Mouse (Mus musculus) right cerebral cortex, postnatal 10 days (tissue): ENCODE measurements around the gene Cdhr3.

Experiments used
- DNase-seq, 2 experiments: peaks; one replicate each; pipeline ENCODE4 v3.0.0; 2021; ENCODE audit warnings: low spot score in 2 of 2

Gene Cdhr3

DNA sequence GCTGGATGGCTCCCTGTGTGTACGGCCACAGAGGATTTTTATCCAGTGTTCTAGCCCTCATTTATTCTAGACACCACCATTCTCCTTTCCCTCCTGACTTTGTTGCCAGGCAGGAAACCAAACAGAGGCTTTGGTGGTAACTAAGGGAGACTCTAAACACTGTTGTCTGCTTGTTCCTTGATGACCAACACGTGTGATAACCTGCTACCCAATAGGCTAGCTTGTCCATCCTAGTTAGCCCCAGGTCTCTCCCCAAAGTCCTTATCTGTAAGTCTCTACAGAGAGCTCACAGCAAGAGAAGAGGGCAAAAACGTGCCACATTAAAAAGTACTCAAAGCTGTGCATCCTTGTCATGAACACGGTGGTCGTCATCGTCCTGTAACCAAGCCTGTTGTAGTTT lies at the start of gene Cdhr3:
TSS of gene Cdhr3 (minus strand) at position 101 of the 400 bp plus-strand sequence.
- no peak for DNase-seq

DNA sequence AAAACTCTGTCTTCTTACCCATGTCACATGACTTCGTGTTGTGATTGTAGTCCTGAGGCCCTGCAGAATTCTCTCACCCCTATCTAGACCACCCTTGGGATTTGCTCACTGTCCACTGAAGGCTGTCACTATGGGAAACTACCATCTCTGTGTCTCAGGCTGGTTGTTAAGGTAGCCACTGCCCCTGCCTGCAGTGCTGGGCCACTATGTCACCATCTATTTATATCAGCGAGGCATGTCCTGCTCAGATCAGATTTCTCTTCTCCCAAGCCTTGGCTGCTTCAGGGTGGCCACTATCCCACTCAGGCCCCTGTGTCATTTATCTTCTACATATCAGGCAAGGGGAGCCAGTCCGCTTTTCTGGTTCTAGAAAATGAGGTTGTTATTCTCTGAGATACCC lies 46.4 kb upstream of the Cdhr3 start:
- no peak for DNase-seq

DNA sequence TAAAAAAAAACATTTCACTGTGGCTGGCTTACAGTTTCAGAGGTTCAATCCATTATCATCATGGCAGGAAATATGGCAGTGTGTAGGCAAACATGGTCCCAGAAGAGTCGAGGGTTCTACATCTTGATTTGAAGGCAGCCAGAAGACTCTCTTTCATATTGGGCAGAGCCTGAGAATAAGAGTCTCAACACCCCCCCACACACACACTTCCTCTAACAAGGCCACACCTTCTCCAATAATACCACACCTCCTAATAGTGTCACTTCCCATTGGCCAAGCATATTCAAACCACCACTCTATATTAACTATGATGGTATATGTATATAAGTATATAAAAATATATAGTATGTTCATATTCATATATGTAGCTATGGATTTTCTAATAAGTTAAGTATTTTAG lies 45.2 kb upstream of the Cdhr3 start:
- no peak for DNase-seq

DNA sequence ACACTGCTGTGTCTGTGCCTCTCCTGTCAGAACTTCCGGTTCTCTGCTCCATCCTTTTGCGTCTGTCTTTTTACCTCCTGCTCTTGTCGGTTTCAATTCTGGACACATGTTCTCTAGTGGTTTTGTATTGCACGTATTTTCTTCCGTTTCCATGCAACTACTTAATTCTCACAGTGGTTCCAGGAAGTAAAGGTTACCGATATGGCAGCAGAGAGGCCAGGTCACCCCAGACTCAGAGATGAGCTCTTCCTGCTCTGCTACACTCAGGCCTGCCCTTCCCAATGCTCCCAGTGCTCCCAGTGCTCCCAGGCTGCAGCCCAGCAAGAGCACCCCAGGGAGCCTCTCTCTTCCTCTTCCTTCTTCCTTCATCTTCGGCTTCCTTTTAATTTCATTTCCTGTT lies 39.1 kb upstream of the Cdhr3 start:
- no peak for DNase-seq

DNA sequence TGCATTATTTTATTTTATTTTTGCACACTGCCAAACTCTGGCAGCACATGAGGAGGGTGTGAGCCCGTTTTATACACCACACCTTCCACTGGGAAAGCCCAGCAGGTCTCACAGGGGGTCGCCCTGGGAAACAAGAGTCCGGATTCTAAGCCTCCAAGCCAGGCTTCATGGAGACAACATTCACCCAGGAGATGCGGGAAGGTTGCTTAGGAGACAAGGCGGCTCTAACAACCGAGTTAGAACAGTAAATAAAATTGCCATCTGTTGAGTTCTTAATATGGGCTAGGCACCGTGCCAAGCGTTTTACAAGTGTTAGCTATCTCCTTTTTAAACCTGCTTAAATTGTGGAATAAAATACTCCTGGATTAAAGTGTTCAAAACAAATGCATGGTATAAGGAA lies 37.7 kb upstream of the Cdhr3 start:
- DNase-seq = peak; percentile 87 to 93

DNA sequence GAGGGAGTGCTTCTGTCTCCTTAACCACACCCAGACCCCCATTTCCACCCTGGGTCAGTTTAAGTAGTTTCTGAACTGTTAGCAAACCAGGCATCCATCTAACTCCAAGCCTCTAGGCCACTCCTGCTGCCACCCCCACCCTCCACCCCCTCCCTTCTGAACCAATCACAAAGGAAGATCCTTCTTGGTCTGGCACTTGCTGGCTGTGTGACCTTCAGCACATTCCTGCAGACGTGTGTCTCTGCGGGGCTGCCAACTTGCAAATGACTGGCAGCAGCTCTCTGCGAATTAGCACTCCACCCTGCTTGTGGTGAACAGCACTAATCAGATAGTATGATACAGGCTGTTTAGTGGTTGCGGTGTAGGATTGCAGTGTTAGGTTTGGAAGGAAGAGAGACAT lies 36.7 kb upstream of the Cdhr3 start:
- peak in 1 of 2 experiments; percentile 52 for DNase-seq

DNA sequence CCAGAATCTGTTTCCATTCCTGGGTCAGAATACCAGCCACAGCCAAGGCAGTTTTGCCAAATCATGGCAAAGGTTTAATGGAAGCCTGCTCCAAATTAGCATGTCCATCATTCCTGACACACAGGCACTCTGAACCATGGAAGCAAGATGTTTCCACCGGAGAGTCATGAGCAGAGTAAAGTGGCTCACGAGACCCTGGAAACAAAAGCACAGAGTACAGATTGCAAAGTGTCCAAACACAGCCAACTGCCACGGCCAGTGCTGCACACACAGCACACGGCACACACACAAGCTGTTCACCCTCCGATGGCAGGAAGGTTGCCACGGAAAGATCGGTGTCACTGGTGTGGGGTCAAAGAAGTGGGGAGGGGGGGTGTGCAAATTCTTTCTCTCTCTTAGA lies 36.0 kb upstream of the Cdhr3 start:
- DNase-seq = no peak

DNA sequence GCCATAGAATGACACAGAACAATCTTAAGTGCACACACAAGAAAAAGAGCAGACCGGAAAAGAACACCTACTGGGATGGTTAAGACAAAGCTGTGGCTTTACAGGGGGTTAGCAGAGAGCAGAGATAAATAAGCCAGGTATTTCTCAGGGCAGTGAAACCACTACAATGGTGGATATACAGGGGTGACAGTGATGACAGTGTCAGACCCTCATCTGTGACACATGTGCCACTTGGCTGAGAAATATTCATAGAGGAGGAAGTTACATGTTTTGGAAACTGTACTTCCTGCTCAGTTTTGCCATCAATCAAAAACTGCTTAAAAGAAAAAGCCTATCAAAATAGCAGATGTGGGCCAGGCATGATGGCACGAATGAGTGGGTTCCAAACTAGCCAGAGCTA lies 35.4 kb upstream of the Cdhr3 start:
- no peak for DNase-seq

DNA sequence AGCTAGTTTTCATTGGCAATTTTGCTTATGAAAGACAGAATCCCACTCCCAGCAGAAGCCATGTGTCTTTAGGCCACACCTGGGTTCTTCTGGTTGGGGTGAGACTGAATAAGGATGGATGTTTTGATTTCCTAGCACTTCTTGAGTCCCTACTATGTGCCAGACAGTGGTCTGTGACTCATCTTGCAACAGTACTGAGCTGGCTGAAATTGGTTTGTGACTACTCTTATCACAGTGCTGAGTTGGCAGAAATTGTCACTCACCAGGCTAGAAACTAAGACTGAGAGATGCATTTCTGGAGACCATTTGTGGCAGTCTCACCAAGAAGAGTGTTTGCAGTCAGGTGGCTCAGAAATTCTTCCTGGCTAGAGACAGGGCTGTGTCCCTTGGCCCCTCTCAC lies 33.6 kb upstream of the Cdhr3 start:
- no peak for DNase-seq

DNA sequence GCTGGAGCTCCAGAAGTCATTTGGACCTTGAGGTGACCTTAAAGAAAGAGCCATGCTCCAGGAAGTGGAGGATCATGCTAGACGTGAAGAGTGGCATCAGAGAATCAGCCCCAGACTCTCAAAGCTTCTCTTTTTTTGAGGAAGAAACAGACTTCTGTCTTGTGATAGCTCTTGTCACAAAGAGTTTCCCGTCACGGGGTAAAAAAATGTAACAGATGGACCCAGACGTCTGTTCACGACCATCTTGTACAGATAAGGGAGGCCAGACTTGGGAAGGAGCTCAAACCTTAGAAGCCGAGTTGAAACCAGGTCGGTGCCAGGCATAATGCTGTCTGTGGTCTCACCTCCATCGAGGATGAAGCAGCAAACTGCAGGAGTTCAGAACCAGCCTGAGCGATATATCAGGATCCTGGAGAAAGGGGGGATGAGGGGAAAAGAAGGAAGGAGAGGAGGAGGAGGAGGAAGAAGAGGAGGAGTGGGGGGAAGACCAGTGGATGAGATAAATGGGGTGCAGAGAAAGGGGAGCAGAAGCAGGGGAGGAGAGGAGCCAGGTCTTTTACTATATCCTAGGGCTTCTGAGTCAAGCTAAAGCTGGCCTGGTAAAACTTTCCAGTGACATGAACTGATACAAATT lies 33.0 kb upstream of the Cdhr3 start:
- peak in 1 of 2 experiments; percentile 62 for DNase-seq

DNA sequence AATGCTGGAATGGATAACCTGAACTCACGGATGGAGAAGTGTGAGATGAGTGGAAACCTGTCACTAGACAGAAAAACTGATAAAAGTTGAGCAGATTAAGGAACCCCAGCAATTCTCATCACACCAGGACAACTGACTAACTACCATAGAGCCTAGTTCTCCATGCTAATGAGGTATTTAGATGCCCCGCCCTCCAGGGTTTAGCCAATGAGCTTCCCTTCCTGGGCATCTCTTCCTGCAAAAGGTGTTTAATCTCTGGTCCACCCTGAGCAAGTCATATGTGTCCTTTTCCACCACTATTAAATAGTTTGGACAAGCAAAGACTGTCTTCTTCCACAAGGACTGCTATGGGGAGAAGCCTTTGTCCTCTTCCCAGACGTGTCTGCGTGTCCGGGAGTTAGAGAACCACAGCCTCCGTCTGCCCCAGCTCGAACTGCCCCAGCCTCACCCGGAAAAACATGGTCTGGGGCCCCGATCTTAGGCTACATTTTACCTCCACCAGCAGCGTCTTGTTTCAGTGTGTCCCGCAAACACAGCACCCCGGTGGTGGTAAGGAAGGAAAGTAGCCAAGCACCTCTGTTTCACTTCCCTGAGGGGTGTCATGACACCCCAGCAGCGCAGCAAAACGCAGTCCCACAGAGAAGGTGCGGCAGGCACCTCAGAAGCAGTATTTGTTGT lies 26.1 kb upstream of the Cdhr3 start:
- no peak for DNase-seq

DNA sequence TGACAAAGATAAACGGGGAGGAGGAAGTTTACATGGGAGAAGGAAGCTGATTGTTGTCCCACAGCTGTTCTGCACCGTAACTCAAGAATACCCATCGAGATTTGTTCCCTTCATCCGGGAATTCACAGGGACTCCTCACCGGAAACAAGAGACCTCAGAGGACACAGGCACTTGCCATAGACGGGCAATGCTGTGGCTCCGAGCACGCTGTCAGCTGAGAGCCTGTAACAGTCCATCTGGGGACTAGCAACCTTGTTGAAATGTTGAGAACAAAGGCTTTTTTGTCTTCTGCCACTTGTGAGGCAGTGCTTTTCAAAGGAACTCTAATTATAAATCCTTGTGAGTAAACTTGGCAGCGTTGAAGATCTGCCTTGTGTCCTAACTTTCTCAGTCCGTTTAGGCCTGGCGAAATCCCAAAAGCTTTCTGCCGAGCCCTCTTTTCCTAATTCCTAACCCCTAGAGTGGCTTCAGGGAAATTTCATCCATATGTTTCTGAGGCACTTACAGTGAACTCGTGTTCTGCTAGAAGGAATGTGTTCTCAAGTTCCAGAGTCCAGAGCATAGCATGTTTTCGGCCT lies 18.3 kb upstream of the Cdhr3 start:
- peak; percentile 62 to 69 for DNase-seq

DNA sequence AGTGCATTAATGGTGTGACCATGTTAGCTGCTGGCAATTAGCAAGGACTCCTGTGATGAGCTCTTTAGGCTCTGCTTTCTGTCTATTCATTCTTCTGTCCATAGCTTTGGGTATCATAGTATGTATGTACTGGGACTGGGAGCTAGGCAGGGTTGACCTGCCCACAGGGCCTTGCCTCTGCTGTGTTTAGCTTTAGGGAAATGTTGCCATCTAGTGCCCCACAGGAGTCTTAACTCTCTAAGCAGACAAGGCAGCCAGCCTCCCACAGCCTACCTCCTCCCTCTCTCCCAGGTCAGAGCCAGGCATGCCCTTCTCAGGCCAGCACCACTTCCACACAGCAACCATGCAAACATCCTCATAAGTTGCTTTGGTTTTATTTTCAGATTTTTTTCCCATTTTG lies 16.9 kb upstream of the Cdhr3 start:
- DNase-seq = peak in 1 of 2 experiments; percentile 58

DNA sequence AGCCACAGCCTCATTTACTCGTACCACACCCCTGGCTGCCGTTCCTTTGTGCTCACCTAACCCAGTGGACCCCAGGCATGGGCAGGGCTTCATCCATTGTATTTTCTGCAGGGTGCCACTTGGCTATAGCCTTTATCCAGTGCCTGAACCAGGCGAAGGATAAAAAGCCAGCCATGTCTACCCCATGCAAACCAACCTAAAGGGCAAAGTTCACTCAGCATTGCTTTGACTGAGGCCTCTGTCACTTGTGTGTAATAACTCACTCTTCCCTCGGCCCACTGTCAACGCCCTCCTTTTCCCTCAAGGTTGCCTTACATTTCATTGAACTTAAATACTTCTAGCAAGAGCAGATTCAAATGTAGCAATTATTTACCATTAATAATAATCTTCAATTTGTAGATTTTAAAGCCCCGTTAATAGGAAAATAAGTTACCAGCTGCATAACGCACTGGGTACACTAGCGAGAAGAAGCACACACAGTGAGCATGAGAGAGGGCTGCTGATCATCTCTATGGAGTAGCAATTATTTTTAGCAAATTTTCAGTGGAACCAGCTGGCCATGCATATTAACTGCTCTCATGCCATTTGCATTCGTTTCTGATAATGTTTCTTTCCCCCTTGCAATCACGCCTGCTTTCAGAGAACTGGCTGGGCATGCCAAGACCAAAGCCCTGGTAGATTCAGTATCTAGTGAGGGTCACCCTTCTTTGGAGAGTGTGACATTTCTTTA lies 13.9 kb upstream of the Cdhr3 start:
- peak in 1 of 2 experiments; percentile 49 for DNase-seq

DNA sequence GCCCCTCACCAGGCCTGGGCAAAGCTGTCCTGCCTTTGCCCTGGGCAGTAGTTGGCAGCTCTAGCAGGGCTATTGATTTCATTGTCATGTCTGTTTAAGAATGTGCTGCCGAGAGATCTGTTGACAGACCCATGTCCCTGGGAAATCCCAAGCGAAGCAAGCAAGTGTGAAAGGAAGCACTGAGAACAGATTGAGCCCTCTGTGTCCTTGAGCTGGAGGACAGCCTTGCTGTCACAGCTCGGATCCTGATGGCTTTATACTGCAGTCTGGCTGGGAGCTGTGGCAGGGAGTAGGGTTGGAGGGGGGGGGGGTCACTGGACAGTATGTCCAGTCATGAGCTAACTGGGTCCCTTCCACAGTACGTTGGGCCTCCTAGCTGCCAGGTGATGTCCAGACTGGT lies 13.0 kb upstream of the Cdhr3 start:
- no peak for DNase-seq

DNA sequence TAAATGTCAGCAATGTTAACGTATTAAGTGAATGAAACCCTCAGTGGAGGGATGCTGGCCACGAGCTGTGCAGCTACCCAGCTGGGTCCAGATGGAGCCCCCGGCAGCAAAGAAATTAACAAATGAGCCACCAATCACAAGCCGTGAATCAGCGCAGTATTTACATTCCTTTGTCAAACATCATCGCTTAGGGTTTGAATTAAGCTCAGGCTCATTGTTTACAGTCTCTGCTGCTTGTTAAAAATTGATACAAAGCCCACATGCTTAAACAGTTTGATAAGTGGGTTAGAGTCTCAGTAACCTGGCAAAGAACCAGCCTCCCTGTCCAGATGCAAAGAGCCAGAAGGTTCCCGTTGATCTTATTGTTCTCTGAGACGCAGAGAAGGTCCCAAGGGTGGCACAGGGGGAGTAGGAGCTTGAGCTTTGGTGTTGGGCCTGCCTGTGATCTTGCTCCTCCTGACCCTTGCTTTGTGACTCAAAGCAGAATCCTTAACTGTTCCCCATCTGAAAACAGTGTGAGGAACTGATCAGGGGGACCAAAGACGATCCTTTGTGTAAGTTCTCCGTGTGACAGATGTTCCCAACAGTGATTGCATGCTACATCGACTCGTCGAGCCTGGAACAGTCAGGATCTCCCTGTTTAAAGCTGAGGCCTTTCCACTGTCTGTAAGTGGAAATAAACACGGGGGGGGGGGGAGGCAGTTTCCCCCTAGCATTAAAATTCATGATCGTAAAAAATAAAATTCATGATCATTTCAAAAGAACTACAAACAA lies 9.9 kb upstream of the Cdhr3 start:
- no peak for DNase-seq

DNA sequence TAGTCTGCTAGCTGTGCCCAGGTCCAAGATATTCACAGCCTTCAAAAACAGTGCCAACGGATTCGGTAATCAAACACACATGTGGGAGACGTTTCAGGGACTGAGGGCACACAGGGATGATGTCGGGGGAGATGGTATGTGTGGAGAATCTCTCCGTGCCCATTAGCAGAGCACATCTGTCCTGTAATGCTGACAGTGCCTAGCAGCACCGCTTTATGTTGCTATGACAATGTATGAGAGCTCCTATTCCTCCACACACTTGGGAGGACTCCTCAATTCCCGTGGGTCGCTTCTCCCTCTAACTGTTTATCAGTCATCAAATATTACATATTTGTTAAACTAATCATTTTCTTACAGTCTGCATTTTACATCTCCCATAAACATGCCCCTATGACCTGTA lies 9.0 kb upstream of the Cdhr3 start:
- no peak for DNase-seq

DNA sequence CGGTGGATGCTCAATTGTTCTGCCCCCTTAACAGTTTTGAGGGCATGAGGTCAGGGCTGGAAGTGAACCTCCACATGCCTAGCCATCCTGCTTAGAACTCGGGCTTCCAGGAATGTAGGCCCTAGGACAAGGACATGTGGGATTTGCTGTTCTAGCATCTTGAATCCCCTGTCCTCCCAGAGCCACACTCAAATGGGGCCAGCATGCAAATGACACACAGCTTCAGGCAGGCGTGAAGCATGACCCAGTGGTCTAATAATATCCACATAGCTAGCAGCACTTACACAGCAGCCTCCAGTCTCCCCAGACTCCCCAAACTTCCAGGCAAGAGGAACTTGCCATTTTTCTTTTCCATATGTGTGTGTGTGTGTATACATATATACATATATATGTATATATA lies 3.3 kb upstream of the Cdhr3 start:
- DNase-seq = no peak

DNA sequence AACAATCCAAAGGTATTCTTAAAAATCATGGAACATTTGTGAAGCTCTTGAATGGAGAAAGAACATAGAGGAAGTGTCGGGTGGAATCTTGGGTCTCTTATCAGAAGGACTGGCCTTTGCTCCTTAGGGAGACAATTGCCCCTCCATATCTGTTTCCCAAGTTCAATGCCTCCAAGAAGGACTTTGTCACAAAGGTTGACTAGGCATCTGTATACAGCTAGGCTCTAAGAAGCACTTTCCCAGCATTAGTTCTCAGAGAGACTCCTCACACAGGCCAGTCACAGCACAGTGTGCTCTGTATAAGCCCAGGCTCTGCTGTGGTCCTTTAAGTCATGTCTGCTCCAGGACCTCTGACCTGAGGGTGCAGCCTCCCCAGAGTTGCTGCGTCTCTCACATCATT lies 479 bp downstream of the Cdhr3 start:
- no peak for DNase-seq

DNA sequence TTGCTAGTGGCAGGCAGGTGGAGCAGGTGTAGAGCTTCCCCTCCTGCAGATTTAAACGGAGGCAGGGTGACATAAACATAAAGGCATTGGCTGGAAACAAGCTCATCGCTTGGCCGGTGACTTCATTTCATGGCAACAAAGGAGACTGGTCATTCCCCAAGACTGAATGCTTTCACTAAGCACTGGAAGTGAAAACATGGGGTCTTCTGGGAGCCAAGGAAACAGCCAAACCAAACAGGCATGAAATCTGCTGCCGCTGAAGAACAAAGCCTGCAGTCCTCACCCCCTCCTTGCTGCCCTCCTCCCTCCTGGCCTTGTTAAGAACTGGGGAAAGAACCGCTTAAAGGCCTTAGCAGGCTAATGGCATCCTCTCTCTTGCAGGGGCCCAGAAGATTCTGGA lies 6.5 kb downstream of the Cdhr3 start:
- DNase-seq = peak in 1 of 2 experiments; percentile 16

DNA sequence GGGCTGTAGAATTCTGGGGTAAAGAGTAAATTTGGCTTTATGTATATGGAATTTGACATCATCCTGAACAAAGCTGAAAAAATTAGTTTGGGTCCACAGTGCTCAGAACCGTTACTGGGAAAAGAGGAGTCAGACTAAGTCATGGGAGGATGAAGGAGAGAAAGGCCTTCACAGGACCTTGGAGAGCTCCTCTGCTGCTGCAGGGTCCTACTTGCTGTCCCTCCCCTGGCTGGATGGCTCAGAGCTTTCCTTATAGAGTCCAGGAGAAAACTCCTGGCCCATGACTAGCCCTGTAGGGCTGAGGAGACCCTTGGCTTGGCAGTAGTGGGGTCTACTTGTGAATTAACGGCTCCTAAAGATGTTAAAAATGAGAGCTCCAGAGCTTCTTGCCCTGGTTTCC lies 8.0 kb downstream of the Cdhr3 start:
- peak in 1 of 2 experiments; percentile 14 for DNase-seq

DNA sequence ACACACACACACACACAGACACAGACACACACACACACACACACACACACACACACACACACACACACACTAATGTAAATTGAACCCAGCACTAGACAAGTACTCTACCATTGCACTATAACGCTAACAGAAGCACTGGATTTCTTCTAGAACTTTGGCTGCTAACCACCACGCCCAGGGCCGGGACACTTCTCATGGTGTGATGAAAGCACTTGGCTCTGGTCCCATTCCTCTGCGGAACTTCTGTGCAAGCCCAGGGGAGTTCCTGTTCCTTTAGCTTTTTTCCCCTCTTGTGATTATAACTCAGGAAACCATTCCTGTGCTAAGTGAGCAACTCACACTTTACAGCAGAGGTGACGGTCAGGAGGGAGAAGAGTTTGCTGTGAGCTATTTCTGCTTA lies 9.3 kb downstream of the Cdhr3 start:
- DNase-seq = peak in 1 of 2 experiments; percentile 43
